Mouse (Mus musculus): ENCODE measurements at regions not wholly inside any gene's neighbourhood (a gene's known extent, or its start where the extent isn't known, plus 50 kb on each side); places are given as distances from the start of the nearest gene placed in this dataset.

- Histone ChIP-seq H3K4me3 (ENCODE audit: low read depth, low read length) (no peak overlapping the region), H3K9ac (replicated peaks; ENCODE audit: low read depth, low read length) (no peak overlapping the region), H3K4me2 (replicated peaks; ENCODE audit: low read depth, low read length) (no peak overlapping the region), H3K27me3 (ENCODE audit: control insufficient read depth, insufficient read depth, low read length) (no peaks in the 10 kb centered on the region), H3K27ac (ENCODE audit: low read length) (no peak overlapping the region), H3K36me3 (ENCODE audit: control insufficient read depth, insufficient read depth, low read length) (no peaks in the 10 kb centered on the region), H3K9me3 (ENCODE audit: control insufficient read depth, low read depth, low read length) (no peaks in the 10 kb centered on the region), H3K4me1 (ENCODE audit: control insufficient read depth, insufficient read depth, low read length) (no peaks in the 10 kb centered on the region)
- no peak for ATAC-seq (ENCODE audit: insufficient number of reproducible peaks, insufficient read depth, low FRiP score, low read depth)
- 79% methylated on average over 3 of the region's 3 CpGs for WGBS
Observed at GRCm38 (mm10) chr13:11164130-11164529, 803.5 kb upstream of the Chrm3 start.

- H3K4me1 ChIP-seq (ENCODE audit: control insufficient read depth, insufficient read depth, low read length), result no peaks in the 10 kb centered on the region
- no peak overlapping the region for H3K9ac ChIP-seq (replicated peaks; ENCODE audit: low read depth, low read length)
- H3K4me3 ChIP-seq (ENCODE audit: low read depth, low read length), result no peak overlapping the region
- ATAC-seq (ENCODE audit: insufficient number of reproducible peaks, insufficient read depth, low FRiP score, low read depth), result no peak
- no peak overlapping the region for H3K27ac ChIP-seq (ENCODE audit: low read length)
- no peaks in the 10 kb centered on the region for H3K27me3 ChIP-seq (ENCODE audit: control insufficient read depth, insufficient read depth, low read length)
- H3K9me3 ChIP-seq (ENCODE audit: control insufficient read depth, low read depth, low read length), result no peaks in the 10 kb centered on the region
- H3K4me2 ChIP-seq (replicated peaks; ENCODE audit: low read depth, low read length), result no peak overlapping the region
- H3K36me3 ChIP-seq (ENCODE audit: control insufficient read depth, insufficient read depth, low read length), result no peaks in the 10 kb centered on the region
- WGBS, result 82% methylated on average over 3 of the region's 3 CpGs
Observed at GRCm38 (mm10) chr13:11147268-11147667, 786.6 kb upstream of the Chrm3 start.

- Histone ChIP-seq H3K36me3 (ENCODE audit: control insufficient read depth, insufficient read depth, low read length) (no peaks in the 10 kb centered on the region), H3K27ac (ENCODE audit: low read length) (no peak overlapping the region), H3K9me3 (ENCODE audit: control insufficient read depth, low read depth, low read length) (no peaks in the 10 kb centered on the region), H3K9ac (replicated peaks; ENCODE audit: low read depth, low read length) (no peak overlapping the region), H3K4me1 (ENCODE audit: control insufficient read depth, insufficient read depth, low read length) (no peaks in the 10 kb centered on the region), H3K27me3 (ENCODE audit: control insufficient read depth, insufficient read depth, low read length) (no peaks in the 10 kb centered on the region), H3K4me2 (replicated peaks; ENCODE audit: low read depth, low read length) (no peak overlapping the region), H3K4me3 (ENCODE audit: low read depth, low read length) (no peak overlapping the region)
- 73% methylated on average over 2 of the region's 2 CpGs for WGBS
- ATAC-seq (ENCODE audit: insufficient number of reproducible peaks, insufficient read depth, low FRiP score, low read depth), result no peak
Observed at GRCm38 (mm10) chr13:11107693-11108092, 747.0 kb upstream of the Chrm3 start.

GRCm38 (mm10) chr13:11106426-11106825 is 745.8 kb upstream of the Chrm3 start:
- H3K9me3 ChIP-seq (ENCODE audit: control insufficient read depth, low read depth, low read length), result no peaks in the 10 kb centered on the region
- no peak overlapping the region for H3K4me3 ChIP-seq (ENCODE audit: low read depth, low read length)
- no peaks in the 10 kb centered on the region for H3K4me1 ChIP-seq (ENCODE audit: control insufficient read depth, insufficient read depth, low read length)
- H3K27me3 ChIP-seq (ENCODE audit: control insufficient read depth, insufficient read depth, low read length), result no peaks in the 10 kb centered on the region
- WGBS, result 93% methylated on average over 4 of the region's 4 CpGs
- no peak overlapping the region for H3K4me2 ChIP-seq (replicated peaks; ENCODE audit: low read depth, low read length)
- H3K36me3 ChIP-seq (ENCODE audit: control insufficient read depth, insufficient read depth, low read length), result no peaks in the 10 kb centered on the region
- H3K27ac ChIP-seq (ENCODE audit: low read length), result no peak overlapping the region
- H3K9ac ChIP-seq (replicated peaks; ENCODE audit: low read depth, low read length), result no peak overlapping the region
- no peak for ATAC-seq (ENCODE audit: insufficient number of reproducible peaks, insufficient read depth, low FRiP score, low read depth)

GRCm38 (mm10) chr13:11105571-11105970 is 744.9 kb upstream of the Chrm3 start:
- no peaks in the 10 kb centered on the region for H3K4me1 ChIP-seq (ENCODE audit: control insufficient read depth, insufficient read depth, low read length)
- H3K9ac ChIP-seq (replicated peaks; ENCODE audit: low read depth, low read length), result no peak overlapping the region
- 55% methylated on average over 2 of the region's 2 CpGs for WGBS
- no peaks in the 10 kb centered on the region for H3K36me3 ChIP-seq (ENCODE audit: control insufficient read depth, insufficient read depth, low read length)
- no peaks in the 10 kb centered on the region for H3K27me3 ChIP-seq (ENCODE audit: control insufficient read depth, insufficient read depth, low read length)
- H3K4me2 ChIP-seq (replicated peaks; ENCODE audit: low read depth, low read length), result no peak overlapping the region
- ATAC-seq (ENCODE audit: insufficient number of reproducible peaks, insufficient read depth, low FRiP score, low read depth), result no peak
- no peaks in the 10 kb centered on the region for H3K9me3 ChIP-seq (ENCODE audit: control insufficient read depth, low read depth, low read length)
- no peak overlapping the region for H3K27ac ChIP-seq (ENCODE audit: low read length)
- no peak overlapping the region for H3K4me3 ChIP-seq (ENCODE audit: low read depth, low read length)

GRCm38 (mm10) chr13:11099586-11099950 is 738.9 kb upstream of the Chrm3 start:
- Histone ChIP-seq H3K4me1 (ENCODE audit: control insufficient read depth, insufficient read depth, low read length) (no peaks in the 10 kb centered on the region), H3K4me3 (ENCODE audit: low read depth, low read length) (no peak overlapping the region), H3K27me3 (ENCODE audit: control insufficient read depth, insufficient read depth, low read length) (no peaks in the 10 kb centered on the region), H3K36me3 (ENCODE audit: control insufficient read depth, insufficient read depth, low read length) (no peaks in the 10 kb centered on the region), H3K27ac (ENCODE audit: low read length) (no peak overlapping the region), H3K9me3 (ENCODE audit: control insufficient read depth, low read depth, low read length) (no peaks in the 10 kb centered on the region), H3K4me2 (replicated peaks; ENCODE audit: low read depth, low read length) (no peak overlapping the region), H3K9ac (replicated peaks; ENCODE audit: low read depth, low read length) (no peak overlapping the region)
- ATAC-seq (ENCODE audit: insufficient number of reproducible peaks, insufficient read depth, low FRiP score, low read depth), result no peak

- Histone ChIP-seq H3K4me3 (ENCODE audit: low read depth, low read length) (no peak overlapping the region), H3K9ac (replicated peaks; ENCODE audit: low read depth, low read length) (no peak overlapping the region), H3K27me3 (ENCODE audit: control insufficient read depth, insufficient read depth, low read length) (no peaks in the 10 kb centered on the region), H3K9me3 (ENCODE audit: control insufficient read depth, low read depth, low read length) (no peaks in the 10 kb centered on the region), H3K36me3 (ENCODE audit: control insufficient read depth, insufficient read depth, low read length) (no peaks in the 10 kb centered on the region), H3K4me2 (replicated peaks; ENCODE audit: low read depth, low read length) (no peak overlapping the region), H3K27ac (ENCODE audit: low read length) (no peak overlapping the region), H3K4me1 (ENCODE audit: control insufficient read depth, insufficient read depth, low read length) (no peaks in the 10 kb centered on the region)
- 29% methylated on average over 4 of the region's 4 CpGs for WGBS
- no peak for ATAC-seq (ENCODE audit: insufficient number of reproducible peaks, insufficient read depth, low FRiP score, low read depth)
Observed at GRCm38 (mm10) chr13:11098899-11099585, 738.4 kb upstream of the Chrm3 start.

GRCm38 (mm10) chr13:11092911-11093310 is 732.3 kb upstream of the Chrm3 start:
- no peaks in the 10 kb centered on the region; the same call in 1 of the 2 replicates for H3K9me3 ChIP-seq (ENCODE audit: control insufficient read depth, low read depth, low read length)
- no peak overlapping the region for H3K27ac ChIP-seq (ENCODE audit: low read length)
- no peaks in the 10 kb centered on the region for H3K4me1 ChIP-seq (ENCODE audit: control insufficient read depth, insufficient read depth, low read length)
- no peaks in the 10 kb centered on the region for H3K27me3 ChIP-seq (ENCODE audit: control insufficient read depth, insufficient read depth, low read length)
- WGBS, result 49% methylated on average over 2 of the region's 2 CpGs
- H3K9ac ChIP-seq (replicated peaks; ENCODE audit: low read depth, low read length), result no peak overlapping the region
- no peaks in the 10 kb centered on the region for H3K36me3 ChIP-seq (ENCODE audit: control insufficient read depth, insufficient read depth, low read length)
- ATAC-seq (ENCODE audit: insufficient number of reproducible peaks, insufficient read depth, low FRiP score, low read depth), result no peak
- H3K4me2 ChIP-seq (replicated peaks; ENCODE audit: low read depth, low read length), result no peak overlapping the region
- H3K4me3 ChIP-seq (ENCODE audit: low read depth, low read length), result no peak overlapping the region

Measured in stomach, embryonic 14.5 days (tissue).